Mouse (Mus musculus) liver, embryonic 14.5 days (tissue): Measurements from ENCODE around the gene Gfod2. TPM values are rescaled to one million over a fixed set of nuclear protein-coding genes. Genes with fewer than 3 reads are reported as not detected.
A peak's percentile ranks its signal among the peaks of the same experiment; 100 is the strongest.

Experiments used
- ATAC-seq: fragments of 200-750 bp; cut with Nextera tagmentation; 2 replicates; pipeline ENCODE4 v1.8.0; 2017; ENCODE audit warnings: moderate number of reproducible peaks, mild to moderate bottlenecking, moderate library complexity; ENCODE audit not compliant: insufficient read depth
- DNase-seq, 3 experiments: peaks; one replicate each; pipeline ENCODE4 v3.0.0-alpha.2; 2012 to 2013; ENCODE audit warnings: low read depth in 3 of 3, low spot score in 3 of 3
- H3K27ac ChIP-seq: fragments of 300-500 bp; sonication (generic); 2 replicates; pipeline ENCODE4 v1.5.1; 2014; ENCODE audit warnings: moderate library complexity, mild to moderate bottlenecking, control low read depth, inconsistent platforms
- H3K27me3 ChIP-seq: fragments of 300-500 bp; sonication (generic); 2 replicates; pipeline ENCODE4 v1.6.1; 2014; ENCODE audit warnings: mild to moderate bottlenecking, low read length, moderate library complexity; ENCODE audit not compliant: control insufficient read depth, insufficient read depth
- H3K36me3 ChIP-seq: fragments of 300-500 bp; sonication (generic); replicated peaks from 2 replicates; pipeline ENCODE4 v1.6.1; 2014; ENCODE audit warnings: low read depth; ENCODE audit not compliant: control insufficient read depth, insufficient read depth
- H3K4me1 ChIP-seq, 2 experiments: fragments of 200-500 bp in 1 of 2; fragments of 300-500 bp in 1 of 2; sonication (generic) in 1 of 2; replicated peaks; 2 replicates each; pipeline ENCODE4 v1.6.1; 2012 to 2014; ENCODE audit warnings: antibody characterized with exemption in 1 of 2, inconsistent platforms in 1 of 2, low read length in 1 of 2; ENCODE audit not compliant: control insufficient read depth in 2 of 2, insufficient read depth in 2 of 2
- H3K4me2 ChIP-seq: fragments of 300-500 bp; sonication (generic); 2 replicates; pipeline ENCODE4 v1.6.1; 2014; ENCODE audit warnings: low read depth, mild to moderate bottlenecking, control low read depth, moderate library complexity
- H3K4me3 ChIP-seq, 2 experiments: fragments of 200-500 bp in 1 of 2; fragments of 300-500 bp in 1 of 2; sonication (generic) in 1 of 2; 2 replicates each; pipeline ENCODE4 v1.5.1; 2012 to 2014; ENCODE audit warnings: low read depth in 2 of 2, low read length in 2 of 2, mild to moderate bottlenecking in 2 of 2, control low read depth in 1 of 2, inconsistent platforms in 1 of 2, moderate library complexity in 1 of 2; ENCODE audit not compliant: insufficient read depth in 1 of 2
- H3K9ac ChIP-seq: fragments of 300-500 bp; sonication (generic); replicated peaks from 2 replicates; pipeline ENCODE4 v1.6.1; 2014; ENCODE audit warnings: mild to moderate bottlenecking, control low read depth, moderate library complexity
- H3K9me3 ChIP-seq: fragments of 300-500 bp; sonication (generic); 2 replicates; pipeline ENCODE4 v1.6.1; 2016; ENCODE audit warnings: low read length, mixed read lengths; ENCODE audit not compliant: control insufficient read depth
- CTCF ChIP-seq: IDR thresholded peaks from 2 replicates; pipeline ENCODE4 v1.5.1; 2016; ENCODE audit warnings: antibody characterized with exemption, low read depth, control low read depth
- EP300 ChIP-seq: IDR thresholded peaks from 2 replicates; pipeline ENCODE4 v1.6.1; 2016; ENCODE audit warnings: antibody characterized with exemption, low read depth
- WGBS: fragments of 180-500 bp; shearing (Covaris S2); extraction: QIAGEN DNeasy Blood & Tissue Kit; methylation state at CpG from one replicate; pipeline ENCODE4 v1.1.7; 2014; ENCODE audit not compliant: insufficient replicate concordance; 5-methylcytosine and 5-hydroxymethylcytosine counted together
- polyA plus RNA-seq, 2 experiments: library from polyadenylated mRNA; depleted of rRNA in 1 of 2; stranded (reverse) in 1 of 2; unstranded in 1 of 2; fragments of >200 nt; fragmentation: Nextera tagmentation in 1 of 2; extraction: Ambion mirVana in 1 of 2; gene quantifications; 2 replicates each; pipeline versions ENCODE4 v1.2.1 to v1.2.3; 2012 to 2014

Gfod2 gene
- 0.84 and 0.93 TPM in 2 replicates for polyA plus RNA-seq (2012; rRNA removed)
- 1.1 and 1.8 TPM in 2 replicates for polyA plus RNA-seq (2014; fragmentation: Nextera tagmentation; extraction: Ambion mirVana)

DNA sequence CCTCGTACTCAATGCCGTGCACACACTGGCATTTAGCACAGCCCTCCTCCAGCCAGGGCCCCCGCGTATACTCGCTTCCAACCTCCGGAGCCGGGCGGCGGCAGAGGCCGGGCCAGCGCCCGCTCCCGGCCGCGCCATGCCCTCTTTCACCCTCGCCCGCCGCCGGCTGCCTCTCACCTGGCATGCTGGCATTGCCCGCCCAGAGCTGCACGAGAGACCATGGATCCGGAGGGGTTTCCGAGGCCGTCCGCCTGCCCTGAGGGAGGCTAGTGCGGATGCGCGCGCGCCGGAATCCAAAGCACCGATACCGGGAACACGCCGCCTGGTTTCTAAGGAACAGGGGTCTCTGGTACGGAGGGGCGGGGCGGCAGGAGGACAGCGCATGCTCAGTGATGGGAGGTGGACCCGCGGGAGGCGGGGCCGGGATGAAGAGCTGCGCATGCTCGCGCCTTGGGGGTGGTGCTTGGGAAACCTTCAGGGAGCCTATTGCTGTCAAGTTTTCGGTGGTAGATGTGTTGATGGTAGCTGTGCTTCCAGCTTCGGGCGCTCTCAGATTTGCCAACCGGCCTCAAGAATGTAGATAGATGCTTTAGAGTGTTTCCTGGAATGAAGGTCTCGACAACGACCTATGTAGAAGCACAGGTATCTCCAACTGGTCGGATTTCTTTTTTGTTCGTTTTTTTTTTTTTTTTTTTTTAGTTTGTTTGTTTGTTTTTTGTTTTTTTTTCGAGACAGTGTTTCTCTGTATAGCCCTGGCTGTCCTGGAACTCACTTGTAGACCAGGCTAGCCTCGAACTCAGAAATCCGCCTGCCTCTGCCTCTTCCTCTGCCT lies at the start of gene Gfod2:
Gfod2 (minus strand) TSS at position 388 of the 832 bp plus-strand sequence.
- ATAC-seq (peak; percentile 97), DNase-seq (peak; percentile 83 to 88 (median 83))
- peak within 1 kb of the TSS; percentile 52 for H3K27ac ChIP-seq
- peak within 1 kb of the TSS; percentile 99 for H3K4me2 ChIP-seq
- WGBS = 2% methylated on average over 56 of the region's 57 CpGs
- peak within 1 kb of the TSS; percentile 79 to 86 for H3K4me3 ChIP-seq
- H3K9ac ChIP-seq = peak within 1 kb of the TSS; percentile 81
- no peaks in the 10 kb centered on the region for H3K9me3 ChIP-seq
- TF ChIP-seq CTCF = no peak
- no peak for TF ChIP-seq EP300
- H3K36me3 ChIP-seq = no peaks in the 10 kb centered on the region
- H3K27me3 ChIP-seq = no peaks in the 10 kb centered on the region
- peaks cover 12 to 13% of the 10 kb centered on the region in 2 experiments; a peak in 3 of 4 replicates for H3K4me1 ChIP-seq

DNA sequence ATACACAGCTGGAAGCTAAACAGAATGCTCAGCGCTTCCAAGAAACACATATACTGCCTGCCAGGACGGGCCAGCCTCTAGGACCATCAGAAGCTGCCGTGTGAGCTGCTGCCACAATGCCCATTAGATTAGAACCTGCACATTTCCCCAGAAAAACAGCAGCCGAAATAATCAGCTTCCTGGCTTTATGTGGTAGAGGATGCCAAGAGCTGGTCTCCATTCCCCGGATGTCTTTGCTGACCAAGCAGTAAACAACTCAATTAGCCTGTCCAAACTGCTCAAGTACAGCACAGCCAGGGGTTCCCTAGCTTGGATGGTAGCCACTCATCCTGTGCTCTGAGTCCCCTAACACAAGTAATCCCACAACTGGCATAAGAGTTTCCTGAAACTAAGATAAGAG lies 49.3 kb upstream of the Gfod2 start:
- Histone ChIP-seq H3K4me3 (no peak overlapping the region), H3K4me2 (no peak overlapping the region), H3K27me3 (no peaks in the 10 kb centered on the region), H3K36me3 (peaks cover 88% of the 10 kb centered on the region), H3K9ac (peak overlapping the region; percentile 15; the same call in 1 of the 2 replicates), H3K27ac (peak overlapping the region; percentile 26), H3K9me3 (no peaks in the 10 kb centered on the region), H3K4me1 (peaks cover 56 to 64% of the 10 kb centered on the region in 2 experiments)
- WGBS = 74% methylated on average over 5 of the region's 5 CpGs
- TF ChIP-seq EP300 (no peak), CTCF (no peak)
- DNase-seq (no peak), ATAC-seq (no peak)

- H3K4me1 ChIP-seq = peaks cover 51 to 59% of the 10 kb centered on the region in 2 experiments
- H3K9ac ChIP-seq = no peak overlapping the region
- H3K4me3 ChIP-seq = no peak overlapping the region
- H3K27ac ChIP-seq = peak overlapping the region; percentile 46
- no peaks in the 10 kb centered on the region for H3K9me3 ChIP-seq
- WGBS = 45% methylated on average over 1 of the region's 1 CpGs
- TF ChIP-seq EP300 (no peak), CTCF (no peak)
- peaks cover 70% of the 10 kb centered on the region for H3K36me3 ChIP-seq
- no peaks in the 10 kb centered on the region for H3K27me3 ChIP-seq
- no peak for DNase-seq
- H3K4me2 ChIP-seq = no peak overlapping the region
- ATAC-seq = no peak
Observed at GRCm38 (mm10) chr8:105805964-105806363, 47.5 kb upstream of the Gfod2 start.

- Histone ChIP-seq H3K4me3 (no peak overlapping the region), H3K27me3 (no peaks in the 10 kb centered on the region), H3K9ac (no peak overlapping the region; the same call in 1 of the 2 replicates), H3K9me3 (no peaks in the 10 kb centered on the region), H3K27ac (peak overlapping the region; percentile 46), H3K36me3 (peaks cover 70% of the 10 kb centered on the region), H3K4me2 (0 out of 2 replicates have a peak overlapping the region, but pooled peaks have one; percentile 2), H3K4me1 (peaks cover 51 to 59% of the 10 kb centered on the region in 2 experiments)
- DNase-seq (no peak), ATAC-seq (no peak)
- 74% methylated on average over 3 of the region's 3 CpGs for WGBS
- no peak for TF ChIP-seq CTCF
- TF ChIP-seq EP300 = no peak
Observed at GRCm38 (mm10) chr8:105805346-105805745, 46.9 kb upstream of the Gfod2 start.

- peaks cover 72% of the 10 kb centered on the region for H3K36me3 ChIP-seq
- peak overlapping the region; percentile 14; the same call in 1 of the 2 replicates for H3K4me2 ChIP-seq
- peaks cover 54 to 61% of the 10 kb centered on the region in 2 experiments for H3K4me1 ChIP-seq
- H3K4me3 ChIP-seq = no peak overlapping the region
- no peak for TF ChIP-seq EP300
- TF ChIP-seq CTCF = no peak
- H3K9ac ChIP-seq = no peak overlapping the region
- DNase-seq (no peak), ATAC-seq (no peak)
- H3K9me3 ChIP-seq = no peaks in the 10 kb centered on the region
- peak overlapping the region; percentile 46 for H3K27ac ChIP-seq
- 86% methylated on average over 7 of the region's 7 CpGs for whole genome bisulfite sequencing
- no peaks in the 10 kb centered on the region for H3K27me3 ChIP-seq
Observed at GRCm38 (mm10) chr8:105804797-105805196, 46.3 kb upstream of the Gfod2 start.
